Mouse (Mus musculus): Measurements from ENCODE around the gene Gm34653. TPM values are rescaled to one million over a fixed set of nuclear protein-coding genes. Genes with fewer than 3 reads are reported as not detected.
A peak's percentile ranks its signal among the peaks of the same experiment; 100 is the strongest.
"Not testable (repeated sequence)": the region's sequence is repeated elsewhere in the genome, so short reads cannot be mapped to it uniquely, and the experiment has no call there.

Gm34653 gene
- not detected for total RNA-seq (2021)
- long read RNA-seq, experiment 1: 0 reads
- long read RNA-seq, experiment 2: 0 reads

DNA sequence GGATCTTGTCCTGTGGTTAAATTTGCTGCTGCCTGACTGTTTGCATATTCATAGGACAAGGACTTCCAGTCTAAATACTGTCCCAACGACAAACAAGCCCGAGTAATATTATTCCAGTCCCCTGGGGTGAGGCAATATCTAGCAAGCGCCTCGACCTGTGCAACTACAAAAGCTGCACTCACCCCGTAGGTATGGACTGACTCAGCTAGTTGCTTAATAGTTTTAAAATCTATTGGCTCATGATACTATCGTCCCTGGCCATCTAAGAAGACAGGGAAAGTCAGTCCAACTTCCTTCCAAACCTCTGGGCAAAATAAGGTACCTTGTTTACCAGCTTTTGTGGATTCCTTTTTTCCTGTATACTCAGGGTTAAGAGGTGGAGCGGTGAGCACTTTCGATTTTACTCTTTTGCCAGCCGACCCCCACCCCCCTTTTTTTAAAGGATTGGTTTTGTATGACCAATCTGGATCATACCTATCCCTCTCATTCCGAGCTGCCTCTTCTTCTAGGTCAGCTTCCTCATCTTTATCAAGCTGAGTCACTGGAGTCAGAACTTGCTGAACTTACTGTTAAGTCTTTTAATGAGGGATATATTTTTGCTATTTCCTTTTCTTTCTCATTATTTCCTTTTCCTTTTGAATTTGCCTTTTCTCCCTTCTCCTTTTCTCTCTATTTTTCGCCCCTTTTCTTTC, at the start of gene Gm34653:
Gm34653 (plus strand) TSS at position 242 of the 692 bp plus-strand sequence.
- not testable (repeated sequence) for DNase-seq

DNA sequence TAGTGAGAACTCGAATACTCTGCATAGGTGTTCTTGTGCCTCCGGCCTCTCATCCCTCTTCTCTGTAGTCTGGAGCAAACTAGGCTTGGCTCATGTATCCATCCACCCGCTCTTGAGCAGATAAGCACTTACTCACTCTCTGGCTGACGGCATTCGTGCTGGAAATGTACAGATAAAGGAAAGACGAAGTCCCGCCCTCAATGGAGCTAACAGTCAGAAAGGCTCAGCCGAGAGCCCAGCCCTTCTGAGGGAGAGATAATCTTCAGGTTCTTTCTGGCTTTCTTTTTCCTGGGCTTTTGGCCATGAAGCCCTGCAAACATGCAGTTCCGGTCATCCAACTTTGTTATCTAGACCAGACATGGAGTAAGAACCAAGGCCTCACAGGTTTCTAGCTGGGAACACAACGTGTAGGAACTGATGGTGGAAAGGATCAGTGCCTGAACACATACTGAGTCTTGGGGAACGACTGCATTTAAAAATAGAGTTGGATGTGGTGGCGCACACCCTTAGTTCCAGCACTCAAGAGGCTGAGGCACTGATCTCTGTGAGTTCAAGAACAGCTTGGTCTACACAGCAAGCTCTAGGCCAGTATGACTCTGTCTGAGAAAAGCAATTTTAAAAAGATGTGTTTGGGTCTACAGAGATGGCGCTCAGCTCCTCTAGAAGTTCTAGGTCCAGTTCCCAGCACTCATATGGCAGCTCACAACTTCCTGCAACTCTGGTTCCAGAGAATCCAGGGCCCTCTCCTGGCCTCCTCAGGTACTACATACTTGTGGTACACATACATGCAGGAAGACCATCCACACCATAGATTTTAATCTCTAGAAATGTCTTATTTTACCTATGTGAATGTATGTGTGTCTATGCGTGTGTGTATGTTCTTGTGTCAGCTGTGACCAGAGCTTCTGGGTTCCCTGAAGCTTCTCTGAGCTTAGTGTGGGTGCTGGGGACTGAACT, 49.5 kb upstream of the Gm34653 start:
- DNase-seq: no peak

DNA sequence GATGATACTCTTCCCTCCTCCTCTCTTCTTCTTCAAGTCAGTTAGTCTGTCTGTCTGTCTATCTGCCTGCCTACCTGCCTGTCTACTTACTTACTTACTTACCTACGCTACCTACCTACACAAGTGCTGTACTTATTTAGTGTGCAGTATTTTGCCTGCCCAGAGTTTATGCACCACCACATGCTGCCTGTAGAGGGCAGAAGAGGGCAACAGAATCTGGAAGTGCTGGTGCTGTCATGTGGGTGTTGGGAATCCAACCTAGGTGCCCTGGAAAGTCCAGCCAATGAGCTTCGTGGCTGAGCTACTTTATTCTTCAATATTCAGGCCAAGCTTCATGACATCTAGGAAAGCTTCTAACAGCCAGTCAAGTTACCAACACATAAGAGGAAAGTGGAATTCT, 48.7 kb upstream of the Gm34653 start:
- peak; percentile 60 for DNase-seq

DNA sequence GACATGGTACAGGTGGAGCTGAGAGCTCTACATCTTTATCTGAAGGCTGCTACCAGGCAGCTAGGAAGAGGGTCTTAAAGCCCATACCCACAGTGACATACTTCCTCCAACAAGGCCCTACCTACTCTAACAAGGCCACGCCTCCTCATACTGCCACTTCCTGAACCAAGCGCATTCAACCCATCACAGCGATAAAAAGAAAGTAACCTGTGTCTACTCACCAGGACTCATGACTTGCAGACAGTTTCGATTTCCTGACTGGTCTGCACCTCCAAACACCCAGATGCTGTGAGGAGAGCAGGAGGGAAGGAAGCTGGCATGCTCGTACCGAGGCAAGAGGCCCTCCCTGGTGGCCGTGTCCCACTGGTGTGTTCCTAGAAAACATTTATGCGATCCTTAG, 42.5 kb upstream of the Gm34653 start:
- no peak for DNase-seq

DNA sequence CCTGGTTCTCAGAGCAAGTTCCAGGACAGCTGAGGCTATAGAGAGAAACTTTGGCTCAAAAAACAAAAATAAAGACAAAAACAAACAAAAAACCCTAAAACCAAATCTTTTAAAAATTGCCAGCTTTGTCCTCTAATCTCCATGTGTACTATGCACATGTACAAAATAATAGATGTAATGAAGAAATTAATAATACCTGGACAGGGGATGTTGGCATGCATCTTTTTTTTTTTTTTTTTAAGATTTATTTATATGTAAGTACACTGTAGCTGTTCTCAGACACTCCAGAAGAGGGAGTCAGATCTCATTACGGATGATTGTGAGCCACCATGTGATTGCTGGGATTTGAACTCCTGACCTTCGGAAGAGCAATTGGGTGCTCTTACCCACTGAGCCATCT, 40.3 kb upstream of the Gm34653 start:
- DNase-seq: not testable (repeated sequence)

DNA sequence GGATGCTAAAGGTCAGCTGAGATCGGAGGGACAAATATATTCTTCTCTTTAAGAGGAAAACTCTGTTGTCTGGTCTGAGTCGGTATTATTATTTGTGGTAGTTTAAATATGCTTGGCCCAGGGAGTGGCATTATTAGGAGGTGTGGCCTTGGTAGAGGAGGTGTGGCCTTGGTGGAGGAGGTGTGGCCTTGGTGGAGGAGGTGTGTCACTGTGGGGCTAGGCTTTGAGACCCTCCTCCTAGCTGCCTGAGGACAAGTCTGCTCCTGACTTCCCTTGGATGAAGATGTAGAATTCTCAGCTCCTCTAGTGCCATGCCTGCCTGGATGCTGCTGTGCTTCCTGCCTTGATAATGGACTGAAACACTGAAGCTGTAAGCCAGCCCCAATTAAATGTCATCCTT, 38.3 kb upstream of the Gm34653 start:
- no peak for DNase-seq

DNA sequence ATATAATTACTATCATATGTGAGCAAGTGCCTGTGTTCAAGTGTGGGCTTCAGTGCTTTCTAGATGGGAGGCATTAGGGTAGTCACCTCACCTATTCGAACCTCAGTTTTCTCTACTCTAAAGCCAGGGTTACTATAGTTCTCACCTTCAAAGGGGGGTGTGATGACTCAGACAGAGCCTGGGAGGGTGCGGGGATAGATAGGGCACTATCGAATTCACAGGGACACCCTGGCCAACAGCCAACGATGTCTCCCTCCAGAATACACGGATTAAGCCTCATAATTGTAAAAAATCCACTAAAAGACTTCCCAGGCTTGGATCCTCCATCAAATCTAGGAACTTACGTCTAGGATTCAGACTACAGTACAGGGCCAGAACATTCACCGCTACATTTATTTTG, 37.4 kb upstream of the Gm34653 start:
- DNase-seq: no peak

DNA sequence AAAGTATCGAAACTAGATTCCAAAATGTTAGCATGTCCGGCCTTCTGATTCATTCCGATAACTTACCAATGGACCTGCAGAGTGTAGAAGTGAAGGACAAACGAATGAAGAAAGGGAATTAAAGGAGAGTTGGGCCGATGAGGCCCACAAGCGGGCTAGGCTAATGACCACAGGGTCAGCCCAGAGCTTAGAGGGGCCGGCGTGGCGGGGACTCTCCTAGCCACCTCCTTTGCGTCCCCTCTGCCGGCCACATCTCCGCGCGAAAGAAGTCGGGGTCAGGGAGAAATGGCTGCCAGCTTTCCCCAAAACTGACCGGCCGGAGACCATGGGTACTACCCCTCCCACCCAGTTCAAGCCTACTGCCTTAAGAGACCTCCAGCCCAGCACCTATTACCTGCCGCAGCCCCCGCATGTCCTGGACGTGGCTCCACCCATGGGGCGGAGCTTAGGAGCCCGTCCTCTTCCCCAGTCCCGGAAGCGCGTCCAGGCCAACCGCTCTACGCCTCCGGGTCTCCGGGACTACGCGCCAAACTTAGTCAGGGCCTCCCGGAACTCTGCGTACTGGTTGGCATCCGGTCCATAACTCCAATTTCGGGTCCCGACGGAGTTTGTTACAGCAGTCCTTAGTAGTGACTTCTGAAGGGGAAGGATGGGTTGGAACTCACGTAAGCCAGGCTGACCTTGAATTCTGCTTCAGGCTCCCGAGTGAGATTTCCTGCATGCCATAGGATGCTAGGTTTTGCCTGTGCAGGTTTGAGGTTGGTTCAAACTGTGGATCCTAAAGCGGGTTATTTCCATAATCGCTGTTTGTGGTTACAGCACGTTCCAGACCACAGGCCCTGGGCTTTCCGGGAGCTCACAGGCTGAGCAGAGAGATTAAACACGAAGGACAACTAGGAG, 33.2 kb upstream of the Gm34653 start, which contains the start of gene Rabepk:
Rabepk (minus strand) TSS at position 556 of the 900 bp plus-strand sequence.
- DNase-seq: peak; percentile 91

DNA sequence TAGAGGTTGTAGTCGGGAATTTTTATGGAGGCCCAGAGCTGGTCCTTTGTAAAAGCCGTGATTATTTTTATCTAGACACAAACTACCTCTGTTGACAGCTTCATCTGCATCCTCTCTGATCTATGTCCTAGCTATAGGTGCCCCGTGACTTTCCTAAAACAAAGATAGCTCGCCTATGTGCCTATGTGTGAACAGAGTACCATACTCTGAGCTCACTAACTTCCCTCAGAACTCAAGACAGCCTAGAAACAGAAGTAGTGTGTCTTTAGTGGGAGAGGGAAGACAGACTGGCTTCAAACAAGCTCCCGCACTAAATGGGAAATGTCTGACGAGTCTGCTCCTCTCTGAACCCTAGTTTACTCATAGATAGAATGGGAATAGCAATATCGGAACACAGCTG, 32.4 kb upstream of the Gm34653 start:
- DNase-seq: no peak

DNA sequence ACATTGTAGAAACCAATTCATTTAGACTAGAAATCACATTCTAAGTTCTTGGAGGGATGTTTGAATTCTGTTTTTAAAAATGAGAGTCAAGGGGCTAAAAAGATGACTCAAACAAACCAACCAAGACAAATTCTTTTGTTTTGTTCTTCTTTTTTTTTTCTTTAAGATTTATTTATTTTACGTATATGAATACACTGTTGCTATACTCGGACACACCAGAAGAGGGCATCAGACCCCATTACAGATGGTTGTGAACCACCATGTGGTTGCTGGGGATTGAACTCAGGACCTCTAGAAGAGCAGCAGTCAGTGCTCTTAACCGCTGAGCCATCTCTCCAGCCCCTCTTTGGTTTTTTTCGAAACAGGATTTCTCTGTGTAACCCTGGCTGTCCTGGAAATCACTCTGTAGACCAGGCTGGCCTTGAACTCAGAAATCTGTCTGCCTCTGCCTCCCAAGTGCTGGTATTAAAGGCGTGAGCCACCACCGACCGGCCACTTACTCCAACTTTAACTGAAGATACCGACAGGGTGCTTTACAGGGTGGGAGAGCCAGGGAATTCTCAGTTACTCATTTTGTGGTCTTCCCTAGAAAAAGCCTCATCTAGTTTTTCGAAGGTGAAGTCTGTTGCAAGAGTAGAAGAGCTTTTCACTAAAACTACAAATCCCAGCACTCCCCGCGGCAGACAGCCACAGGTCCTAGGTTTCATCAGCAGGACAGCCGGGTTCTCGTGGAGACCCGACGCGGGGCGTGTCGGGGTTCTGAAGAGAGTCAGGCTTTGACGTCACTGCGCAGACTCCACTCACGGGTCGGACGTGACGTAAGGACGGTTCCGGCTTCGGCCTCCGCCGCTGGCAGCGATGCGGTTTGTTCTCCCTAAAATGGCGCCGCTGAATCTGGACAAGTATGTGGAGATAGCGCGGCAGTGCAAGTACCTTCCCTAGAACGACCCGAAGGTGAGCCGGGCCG, 31.0 kb upstream of the Gm34653 start:
- peak; percentile 98 for DNase-seq

DNA sequence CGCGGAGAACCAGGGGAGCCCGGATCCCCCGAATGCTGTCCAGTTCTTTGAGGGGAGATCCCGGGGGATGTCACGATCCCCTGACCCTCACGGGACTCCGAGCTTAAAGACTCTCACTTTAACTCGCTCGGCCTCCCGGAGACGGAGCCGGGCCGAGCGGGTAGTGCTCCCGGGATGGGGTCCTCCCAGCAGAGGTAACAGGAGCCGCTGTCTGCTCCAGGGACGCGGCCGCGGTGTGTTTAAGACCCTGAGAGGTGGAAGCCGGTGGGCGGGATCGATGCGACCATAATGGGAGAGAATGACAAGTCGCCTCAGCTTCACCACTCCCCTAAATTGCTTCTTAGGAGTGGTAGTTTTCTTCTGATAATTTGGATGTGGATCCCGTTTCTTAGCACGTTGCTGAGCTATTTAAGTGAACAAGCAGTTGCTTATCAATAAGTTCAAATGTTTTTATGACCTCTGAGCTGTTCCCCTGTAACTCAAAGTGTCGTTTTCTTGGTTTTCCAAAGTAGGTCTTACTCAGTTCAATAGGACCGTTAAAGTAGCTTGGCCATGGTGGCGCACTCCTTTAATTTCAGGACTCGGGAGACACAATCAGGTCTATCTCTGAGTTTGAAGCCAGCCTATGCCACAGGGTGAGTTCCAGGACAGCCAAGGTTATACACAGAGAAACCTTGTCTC, 30.1 kb upstream of the Gm34653 start:
- DNase-seq: peak; percentile 52

DNA sequence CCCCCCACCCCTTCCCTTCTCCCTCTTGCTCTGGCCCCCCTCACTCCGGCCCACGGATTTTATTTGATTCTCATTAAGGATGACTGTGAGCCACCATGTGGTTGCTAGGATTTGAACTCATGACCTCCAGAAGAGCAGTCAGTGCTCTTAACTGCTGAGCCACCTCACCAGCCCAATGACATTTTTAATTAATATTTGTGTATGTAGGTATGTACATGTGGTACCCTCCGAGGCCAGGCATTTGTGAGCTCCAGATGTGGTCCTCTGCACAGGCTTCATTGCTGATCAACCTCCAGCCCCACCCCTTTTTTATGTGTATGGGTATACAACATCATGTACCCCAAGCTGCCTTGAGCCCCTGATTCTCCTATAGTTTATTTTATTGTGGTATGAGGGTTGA, 29.1 kb upstream of the Gm34653 start:
- DNase-seq: no peak

DNA sequence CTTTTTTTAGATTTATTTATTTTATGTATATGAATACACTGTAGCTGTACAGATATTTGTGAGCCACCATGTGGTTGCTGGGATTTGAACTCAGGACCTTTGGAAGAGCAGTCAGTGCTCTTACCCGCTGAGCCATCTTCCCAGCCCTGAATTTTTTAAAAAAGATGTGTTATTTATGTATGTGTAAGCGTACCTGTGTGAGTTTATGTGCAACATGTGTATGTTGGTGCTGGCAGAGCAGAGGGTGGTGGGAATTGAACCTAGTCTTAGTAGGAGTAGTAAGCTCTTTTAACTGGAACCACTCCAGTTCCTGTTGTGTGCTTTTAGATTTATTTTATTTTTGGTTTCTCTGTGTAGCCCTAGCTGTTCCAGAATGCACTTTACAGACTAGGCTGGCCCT, 28.6 kb upstream of the Gm34653 start:
- DNase-seq: no peak

DNA sequence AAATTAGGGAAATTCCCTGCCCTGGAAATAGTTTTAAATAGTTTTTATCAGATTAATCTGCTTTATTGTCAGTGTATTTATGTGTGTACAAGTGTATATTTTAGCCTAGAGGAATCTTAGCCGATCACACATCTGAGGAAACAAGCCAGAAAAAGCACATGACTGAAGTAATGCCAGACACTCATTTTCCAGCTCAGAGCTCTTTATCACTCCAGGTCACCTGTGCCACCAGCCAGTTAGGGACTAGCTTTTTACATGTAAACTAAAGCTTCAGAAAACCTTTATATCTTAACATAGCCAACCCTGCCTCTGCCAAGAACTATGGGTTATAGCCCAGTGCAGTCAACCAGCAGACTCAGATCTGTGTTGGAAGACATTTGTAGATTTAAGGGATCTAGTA, 28.0 kb upstream of the Gm34653 start:
- DNase-seq: peak; percentile 31

DNA sequence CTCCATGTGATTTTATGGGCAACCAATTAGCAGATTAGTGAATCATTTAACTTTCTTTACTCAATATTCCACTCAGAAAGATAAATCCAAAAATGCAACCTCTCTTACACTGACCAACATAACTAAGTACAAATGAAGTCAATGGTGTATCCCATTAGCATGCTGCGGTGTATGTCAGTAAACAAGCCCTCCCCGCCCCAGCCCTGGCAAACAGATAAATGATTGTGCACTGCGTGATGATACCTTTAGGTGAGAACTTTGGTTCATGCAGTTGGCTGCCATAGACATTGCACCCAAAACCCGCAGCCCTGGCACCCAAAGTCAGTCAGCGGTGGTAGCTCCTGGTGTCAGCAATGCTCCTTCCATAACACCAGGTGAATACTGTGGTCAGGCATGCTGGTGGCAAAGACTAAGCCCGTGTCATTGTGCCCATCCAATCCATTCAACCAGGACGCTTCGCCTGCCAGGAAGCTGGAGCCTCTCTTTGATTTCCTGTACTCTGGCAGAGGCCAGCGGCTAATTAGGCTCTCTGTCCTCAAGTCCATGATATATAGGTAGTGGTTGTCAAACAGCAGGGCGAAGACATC, 27.4 kb upstream of the Gm34653 start:
- DNase-seq: no peak

DNA sequence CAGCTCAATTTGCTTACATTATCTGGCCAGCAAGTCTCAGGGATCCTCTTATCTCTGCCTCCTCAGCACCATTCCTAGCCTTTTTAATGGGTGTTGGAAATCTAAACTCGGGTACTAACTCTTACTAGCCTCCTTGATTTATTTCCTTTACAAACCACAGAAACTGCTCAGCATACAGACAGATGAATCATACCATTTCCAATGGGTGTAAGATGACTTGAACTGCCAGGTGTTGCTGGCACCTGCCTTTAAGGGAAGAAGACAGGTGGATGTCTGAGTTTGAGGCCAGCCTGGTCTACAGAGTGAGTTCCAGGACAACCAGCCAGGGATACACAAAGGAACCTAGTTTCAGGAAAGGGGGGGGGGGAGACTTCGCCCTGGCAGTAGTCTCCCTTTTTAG, 24.8 kb upstream of the Gm34653 start:
- no peak for DNase-seq

DNA sequence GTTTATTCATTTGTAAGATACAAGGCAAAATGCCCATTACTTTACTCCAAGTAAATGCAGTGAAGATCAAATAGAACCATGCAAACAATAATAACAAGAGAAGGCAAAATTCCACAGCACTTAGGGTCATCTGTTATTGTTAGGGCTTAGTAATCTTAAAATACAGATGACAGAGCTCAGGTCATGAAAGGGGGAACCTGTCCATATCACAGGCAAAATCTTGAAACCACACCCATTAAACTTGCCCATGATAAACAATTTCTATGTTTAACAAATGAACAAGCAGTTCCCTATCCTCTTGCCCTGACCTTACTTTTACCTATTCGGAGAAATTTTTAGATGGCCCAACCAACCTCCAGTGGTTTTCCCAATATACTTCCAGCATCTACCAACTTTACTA, 23.2 kb upstream of the Gm34653 start:
- no peak for DNase-seq

DNA sequence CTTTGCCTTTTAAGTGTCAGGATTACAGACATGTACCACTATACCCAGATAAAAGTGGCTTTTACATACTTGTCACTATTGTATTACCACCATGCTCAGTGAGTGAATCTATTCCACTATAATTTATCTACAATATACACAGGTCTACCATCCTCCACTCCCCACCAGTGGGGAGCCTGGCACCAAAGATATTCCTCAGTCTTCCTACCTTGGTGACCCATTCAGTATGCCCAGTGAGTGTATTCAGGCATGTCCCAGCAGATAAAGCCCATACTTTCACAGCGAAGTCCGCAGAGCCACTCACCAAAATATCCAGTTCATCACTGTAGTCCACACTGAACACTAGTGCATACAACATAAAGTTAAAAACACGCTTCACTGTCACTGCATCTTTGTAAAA, 22.0 kb upstream of the Gm34653 start:
- no peak for DNase-seq

DNA sequence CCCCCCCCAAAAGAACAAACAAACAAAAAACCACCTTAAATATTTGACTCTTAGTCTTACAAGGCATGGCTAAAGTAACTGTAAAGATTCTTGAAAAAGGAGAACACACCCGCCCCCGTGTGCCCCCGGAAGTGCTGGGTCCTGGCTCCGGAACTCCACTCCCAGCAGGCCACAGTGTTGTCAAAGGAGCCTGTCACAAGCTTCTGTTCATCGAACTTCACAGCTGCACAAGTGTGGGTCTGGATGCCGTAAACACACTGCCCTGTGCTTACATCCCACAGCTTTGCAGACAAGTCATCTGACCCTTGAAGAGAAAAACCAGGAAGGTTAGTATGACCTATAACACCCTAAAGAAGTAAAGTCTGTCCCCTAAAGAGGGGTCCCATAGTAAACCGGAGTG, 20.1 kb upstream of the Gm34653 start:
- DNase-seq: no peak

DNA sequence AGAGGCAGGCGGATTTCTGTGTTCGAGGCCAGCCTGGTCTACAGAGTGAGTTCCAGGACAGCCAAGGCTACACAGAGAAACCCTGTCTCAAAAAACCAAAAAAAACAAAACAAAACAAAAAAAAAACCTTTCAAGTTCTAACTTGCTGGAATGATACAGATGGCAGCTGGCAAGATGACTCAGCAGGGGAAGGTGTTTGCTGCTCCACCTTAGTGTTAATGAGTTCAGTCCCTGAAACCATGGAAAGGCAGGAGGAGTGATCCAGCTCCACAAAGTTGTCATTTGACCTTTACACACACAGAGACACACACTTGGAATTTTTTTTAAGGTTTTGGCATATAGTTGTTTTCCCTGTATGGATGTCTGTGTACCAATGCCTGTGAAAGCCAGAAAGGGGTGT, 16.9 kb upstream of the Gm34653 start:
- not testable (repeated sequence) for DNase-seq

Data from adrenal gland, postnatal 10 days (tissue).